Mouse (Mus musculus) left cerebral cortex, postnatal 25 days (tissue): ENCODE data around the gene Col19a1. TPM values are rescaled to one million over a fixed set of nuclear protein-coding genes. Genes with fewer than 3 reads are reported as not detected.

Source experiments
- DNase-seq, 2 experiments: peaks; one replicate each; pipeline ENCODE4 v3.0.0; 2022; ENCODE audit warnings: low spot score in 2 of 2, mixed read lengths in 1 of 2
- intact Hi-C: fragments of 180-260 bp; cut with DNase I; formaldehyde crosslinking; loops from one replicate; pipeline ENCODE4 v1.15.1; 2025
- total RNA-seq, 2 experiments: library from RNA; stranded (reverse); gene quantifications; 2 replicates each; pipeline ENCODE4 v1.2.3; 2021

Gene Col19a1
- total RNA-seq, 2 experiments from 2014 or later, result 27.4 to 28.9 TPM

DNA sequence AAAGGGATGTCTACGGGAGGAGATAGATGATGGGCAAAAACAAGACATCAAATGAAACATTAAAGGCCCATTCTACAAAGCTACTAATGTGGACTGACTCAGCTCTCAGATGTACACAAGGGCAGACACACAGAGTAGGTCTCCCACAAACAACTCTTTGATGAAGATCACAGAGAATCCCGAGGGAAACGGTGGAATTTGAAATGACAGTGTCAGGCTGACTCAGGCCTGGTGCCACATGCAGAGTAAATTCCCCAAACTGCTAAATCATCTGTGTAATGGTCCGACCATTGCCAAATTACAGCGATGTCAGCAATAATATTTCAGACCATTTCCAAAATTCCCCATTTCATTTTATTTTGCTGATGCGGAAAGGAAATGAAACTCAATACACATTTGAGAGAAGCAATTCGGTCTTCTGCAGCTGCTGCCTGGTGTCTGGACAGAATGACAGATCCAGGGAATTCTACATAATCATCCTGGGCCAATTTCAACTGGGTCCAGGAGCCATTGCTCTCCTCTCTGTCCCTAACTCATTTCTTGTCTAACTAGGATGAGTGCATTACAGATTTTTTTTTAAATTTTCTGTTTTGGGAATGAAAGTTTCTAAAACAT lies 116.1 kb downstream of the Col19a1 start:
- intact Hi-C loops, result no loop called here
- DNase-seq, result no peak

DNA sequence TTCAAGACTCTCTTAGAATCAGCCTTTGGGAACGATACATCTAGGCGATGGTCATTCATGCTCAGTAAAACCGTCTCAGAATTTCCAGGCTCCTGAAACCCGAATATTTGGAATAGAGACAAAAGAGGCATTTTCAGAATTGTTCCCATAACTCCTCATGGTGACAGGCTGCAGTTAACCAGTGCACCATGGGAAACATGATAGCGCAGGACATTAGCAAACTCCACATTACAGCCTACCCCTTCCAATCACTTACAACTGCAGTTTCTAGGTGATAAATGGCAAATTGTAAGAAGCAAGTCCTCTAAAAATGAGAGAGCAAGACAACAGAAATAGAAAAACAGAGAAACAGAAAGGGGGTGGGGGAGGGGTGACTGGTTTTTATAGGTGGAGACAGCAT lies 116.6 kb downstream of the Col19a1 start:
- intact Hi-C loops, result no loop called here
- DNase-seq, result no peak

DNA sequence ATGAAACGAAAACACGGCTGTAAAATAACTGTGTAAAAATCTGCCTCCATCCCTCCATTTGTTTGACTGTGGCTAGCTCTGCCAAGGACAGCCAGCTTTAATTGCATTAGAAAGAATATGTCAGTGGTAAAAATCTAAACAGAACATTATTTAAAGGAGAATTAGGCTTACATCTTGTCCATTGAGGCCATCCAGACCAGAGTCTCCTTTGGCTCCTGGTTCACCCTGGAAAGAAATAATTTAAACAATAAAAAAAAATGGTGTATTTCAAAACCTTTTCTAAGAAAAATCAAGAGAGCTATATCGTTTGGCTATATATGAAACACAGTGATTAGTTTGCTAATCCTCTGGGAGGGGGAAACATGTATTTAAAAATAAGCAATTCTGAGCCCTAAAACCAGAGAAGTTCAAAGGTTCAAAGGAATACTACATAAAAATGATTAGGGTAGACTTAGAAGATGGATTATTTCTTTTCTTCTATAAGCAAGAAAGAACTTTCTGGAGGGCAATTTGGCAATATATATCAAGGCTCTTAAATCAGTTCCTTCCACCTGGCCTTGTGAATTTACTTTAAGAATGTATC lies 125.9 kb downstream of the Col19a1 start:
- intact Hi-C loops, result no loop called here
- no peak for DNase-seq

DNA sequence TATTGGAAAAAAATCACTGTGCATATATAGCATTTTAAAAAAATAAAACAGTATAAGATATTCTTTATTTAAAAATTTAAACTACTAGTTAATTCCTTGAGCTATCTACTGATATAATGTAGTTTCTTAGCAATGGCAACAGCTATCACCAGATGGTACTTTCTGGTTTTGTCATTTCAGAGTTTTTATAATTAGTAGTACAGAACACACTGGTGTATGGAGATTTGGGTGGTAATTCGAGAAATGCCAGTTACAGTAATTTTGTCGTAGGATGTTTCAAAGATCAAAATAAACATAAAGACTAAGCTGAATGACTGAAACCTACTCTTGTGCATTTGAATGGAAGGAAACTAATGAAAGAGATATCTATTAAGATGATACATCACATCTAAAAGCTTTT lies 129.3 kb downstream of the Col19a1 start:
- DNase-seq, result peak in 1 of 2 experiments; percentile 39
- intact Hi-C loops, result loop anchor here (5.0 to 10.0 kb wide), 2 partner anchors 127 to 204 kb away; partner anchors contain the start of gene Col19a1

DNA sequence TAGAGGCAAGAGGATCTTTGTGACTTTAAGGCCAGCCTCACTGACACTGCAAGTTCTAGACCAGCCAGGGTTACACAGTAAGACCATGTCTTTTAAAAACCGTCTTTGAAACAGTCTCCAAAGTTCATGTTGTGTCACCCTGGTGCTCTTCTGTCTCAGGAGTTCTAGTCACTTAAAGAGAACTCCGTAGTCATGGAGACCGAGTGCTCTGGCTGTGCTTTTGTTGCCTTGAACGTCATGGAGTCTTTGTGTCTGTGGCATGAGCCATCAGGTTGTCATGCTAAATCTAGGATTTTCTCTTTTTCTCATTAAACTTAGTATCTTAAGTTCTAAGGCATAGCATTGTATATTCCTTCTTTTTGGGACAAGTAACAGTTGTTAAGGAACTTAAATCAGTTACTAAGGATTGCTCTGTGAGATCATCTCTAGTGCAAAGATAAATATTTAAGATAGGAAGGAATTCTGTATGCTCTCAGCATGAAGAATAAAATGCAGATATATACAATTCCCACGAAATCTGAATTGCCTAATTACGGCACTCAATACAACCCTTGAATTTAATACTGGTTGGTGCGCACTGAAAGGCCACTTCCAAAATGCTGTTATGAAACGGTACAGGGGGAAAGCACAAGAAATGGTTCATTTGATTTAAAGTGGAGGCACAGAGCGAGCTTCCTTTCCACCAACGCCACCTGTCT lies 134.6 kb downstream of the Col19a1 start:
- no peak for DNase-seq
- intact Hi-C loops, result loop anchor here (10.0 kb wide), 1 partner anchor 132 kb away; the partner anchor contains the start of gene Col19a1

DNA sequence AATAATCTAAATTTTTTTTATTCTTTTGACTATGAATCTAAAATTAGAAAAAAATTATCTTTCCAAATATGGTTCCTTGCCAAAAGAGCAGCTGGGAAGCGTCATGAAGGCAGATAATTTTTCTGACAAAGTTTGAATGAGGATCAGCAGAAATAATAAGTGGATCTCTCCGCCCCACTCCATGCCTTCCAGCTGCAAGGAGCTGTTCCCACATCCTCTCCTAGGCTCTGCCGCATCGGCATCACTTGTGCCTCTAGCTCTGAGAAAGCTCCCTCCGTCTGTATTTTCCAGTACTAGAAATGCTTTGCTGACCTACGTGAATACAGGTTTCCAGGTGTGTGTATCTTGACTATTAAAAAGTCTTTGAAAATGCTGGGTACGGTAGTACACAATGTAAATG lies 135.1 kb downstream of the Col19a1 start:
- intact Hi-C loops, result loop anchor here (10.0 kb wide), 1 partner anchor 133 kb away; the partner anchor contains the start of gene Col19a1
- DNase-seq, result peak in 1 of 2 experiments; percentile 35

DNA sequence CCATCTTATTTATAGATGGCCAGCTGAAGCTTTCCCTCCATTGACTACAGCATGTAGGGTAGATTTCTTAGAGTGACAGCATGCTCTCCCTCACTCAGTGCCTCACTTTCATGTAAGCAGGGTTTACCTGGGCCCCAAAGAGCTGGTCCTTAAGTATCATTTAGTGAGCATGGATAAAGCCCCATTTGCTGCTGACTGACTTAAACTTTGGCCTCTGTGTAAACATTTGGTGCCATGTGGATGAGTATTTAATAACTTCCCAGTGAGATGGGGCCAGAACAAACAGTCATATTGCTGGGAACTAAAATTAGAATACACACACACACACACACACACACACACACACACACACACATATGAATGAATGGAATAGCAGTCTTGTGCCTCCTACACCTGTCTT lies 149.8 kb downstream of the Col19a1 start:
- intact Hi-C loops, result no loop called here
- DNase-seq, result no peak

DNA sequence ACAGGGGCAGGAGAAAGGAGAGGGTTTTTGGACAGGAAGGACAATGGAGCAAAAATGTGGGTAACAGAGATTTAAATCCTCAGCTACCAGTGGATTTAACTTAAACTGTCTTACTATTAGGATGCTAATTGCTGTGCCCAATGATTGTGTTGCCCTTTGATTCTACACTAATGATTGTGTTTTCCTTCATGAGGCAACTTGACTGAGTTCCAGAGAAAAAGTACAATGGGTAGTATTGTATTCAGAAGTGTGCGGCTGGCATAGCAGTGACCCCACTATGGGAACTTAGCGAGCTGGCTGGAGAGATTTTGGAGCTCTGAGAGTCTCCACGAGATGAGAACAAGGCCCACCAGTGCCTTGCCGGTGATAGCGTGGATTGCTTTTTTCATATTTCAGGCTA lies 159.0 kb downstream of the Col19a1 start:
- DNase-seq, result no peak
- intact Hi-C loops, result no loop called here

DNA sequence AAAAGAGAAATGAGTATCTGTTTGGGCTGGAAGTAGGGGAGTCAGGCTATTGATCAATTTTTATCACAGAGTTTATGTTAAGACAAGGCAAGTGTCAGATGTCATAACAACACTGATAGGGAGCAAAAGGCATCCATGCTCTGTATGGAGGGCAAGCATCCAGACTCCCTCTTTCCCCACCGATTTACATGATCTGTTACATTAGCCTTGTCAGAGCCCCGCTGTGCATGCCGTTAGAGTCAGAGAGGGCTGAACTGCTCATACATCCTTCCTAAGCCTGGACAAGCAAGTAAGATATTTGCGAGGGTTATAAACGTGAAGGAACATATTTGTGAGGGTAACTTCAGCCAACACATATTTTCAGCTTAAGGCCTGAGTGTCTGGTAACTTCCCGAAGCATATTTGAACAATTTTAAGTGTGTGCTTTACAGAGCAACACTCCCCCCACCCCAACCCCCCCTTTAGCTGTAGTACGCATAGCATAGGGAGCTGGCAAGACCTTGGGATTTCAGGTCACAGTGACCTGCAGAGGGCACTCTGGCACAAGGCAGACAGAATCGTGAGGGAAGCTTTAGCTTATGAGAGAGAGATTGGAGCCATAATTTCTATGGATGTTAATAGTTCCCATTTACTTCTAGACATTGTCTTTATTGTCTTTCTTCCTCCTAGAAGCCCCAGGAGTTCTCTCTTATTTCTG lies 209.0 kb downstream of the Col19a1 start:
- intact Hi-C loops, result loop anchor here (2.0 kb wide), 1 partner anchor 257 kb away; no protein-coding TSS in a partner anchor
- peak; percentile 37 to 68 for DNase-seq

DNA sequence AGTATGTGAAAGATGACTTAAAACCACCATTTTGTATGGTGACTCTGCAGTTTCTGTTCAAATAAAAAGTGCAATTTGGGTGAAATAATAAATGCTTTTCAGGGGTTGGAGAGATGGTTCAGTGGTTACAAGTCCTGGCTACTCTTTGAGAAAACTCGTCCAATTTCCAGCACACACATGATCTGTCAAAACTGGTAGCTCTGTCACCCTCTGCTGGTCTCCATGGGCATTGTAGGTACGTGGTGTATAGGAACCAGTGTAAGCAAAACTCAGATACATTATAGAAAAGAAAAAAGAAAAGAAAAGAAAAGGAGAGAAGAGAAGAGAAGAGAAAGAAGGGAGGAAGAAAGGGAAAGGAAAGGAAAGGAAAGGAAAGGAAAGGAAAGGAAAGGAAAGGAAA lies 212.4 kb downstream of the Col19a1 start:
- peak in 1 of 2 experiments; percentile 22 for DNase-seq

DNA sequence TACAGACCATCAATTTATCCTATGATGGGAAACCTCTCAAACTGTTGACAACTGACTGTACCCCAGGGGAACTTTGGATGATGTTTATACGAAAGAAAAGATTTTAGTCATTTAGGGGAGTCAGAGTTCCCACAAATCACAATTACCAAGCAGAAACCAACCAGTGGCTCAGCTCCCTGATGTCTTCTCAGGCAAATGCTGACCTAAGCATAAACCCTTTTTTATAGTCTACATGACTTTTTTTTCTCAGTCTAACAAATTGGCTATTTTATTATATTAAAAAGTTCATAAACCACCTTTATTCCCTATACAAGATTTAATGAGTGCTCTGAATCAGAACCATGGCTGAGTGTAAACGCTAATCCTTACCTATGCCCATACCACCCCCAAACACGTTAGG lies 213.6 kb downstream of the Col19a1 start:
- intact Hi-C loops, result no loop called here

More for the DNA sequence above, 212.4 kb downstream of the Col19a1 start:
- intact Hi-C loops, result no loop called here

DNA sequence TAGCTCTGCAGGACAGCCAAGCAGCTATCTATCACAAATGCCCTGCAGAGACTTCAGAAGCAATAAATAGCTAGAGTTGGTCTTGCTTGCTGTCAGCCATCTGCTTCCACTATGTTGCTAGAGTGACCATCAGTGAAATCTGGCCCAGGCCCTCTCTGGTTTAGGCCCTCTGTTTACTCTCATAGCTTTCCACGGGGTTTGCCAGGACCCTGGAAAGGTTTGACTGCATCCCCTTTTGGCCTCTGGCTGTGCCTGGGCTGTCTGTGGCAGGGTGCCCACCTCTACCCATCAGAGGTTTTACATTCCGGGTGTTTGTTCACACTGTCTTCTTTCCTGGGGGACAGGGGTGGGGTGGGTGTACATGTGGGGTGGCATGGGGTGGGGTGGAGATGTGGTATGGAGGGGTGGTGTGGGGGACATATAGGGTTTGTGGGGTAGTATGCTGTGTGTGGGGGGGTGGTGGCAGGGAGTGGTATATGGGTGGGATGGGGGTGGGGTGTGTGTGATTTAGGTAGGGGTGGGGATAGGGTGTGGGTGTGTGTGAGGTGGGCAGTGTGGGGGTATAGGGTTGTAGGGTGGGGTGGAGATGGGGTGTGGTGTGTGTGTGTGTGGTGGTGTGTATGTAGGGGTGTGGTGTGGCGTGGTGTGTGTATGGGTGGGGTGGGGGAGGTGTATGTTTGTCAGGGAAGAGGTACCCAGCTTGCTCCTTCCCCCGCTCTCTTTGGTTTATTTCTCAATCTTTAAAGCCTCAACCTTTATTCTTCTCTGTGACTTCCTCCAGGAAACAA lies 214.6 kb downstream of the Col19a1 start:
- DNase-seq, result no peak
- intact Hi-C loops, result no loop called here

More for the DNA sequence above, 213.6 kb downstream of the Col19a1 start:
- DNase-seq, result no peak

DNA sequence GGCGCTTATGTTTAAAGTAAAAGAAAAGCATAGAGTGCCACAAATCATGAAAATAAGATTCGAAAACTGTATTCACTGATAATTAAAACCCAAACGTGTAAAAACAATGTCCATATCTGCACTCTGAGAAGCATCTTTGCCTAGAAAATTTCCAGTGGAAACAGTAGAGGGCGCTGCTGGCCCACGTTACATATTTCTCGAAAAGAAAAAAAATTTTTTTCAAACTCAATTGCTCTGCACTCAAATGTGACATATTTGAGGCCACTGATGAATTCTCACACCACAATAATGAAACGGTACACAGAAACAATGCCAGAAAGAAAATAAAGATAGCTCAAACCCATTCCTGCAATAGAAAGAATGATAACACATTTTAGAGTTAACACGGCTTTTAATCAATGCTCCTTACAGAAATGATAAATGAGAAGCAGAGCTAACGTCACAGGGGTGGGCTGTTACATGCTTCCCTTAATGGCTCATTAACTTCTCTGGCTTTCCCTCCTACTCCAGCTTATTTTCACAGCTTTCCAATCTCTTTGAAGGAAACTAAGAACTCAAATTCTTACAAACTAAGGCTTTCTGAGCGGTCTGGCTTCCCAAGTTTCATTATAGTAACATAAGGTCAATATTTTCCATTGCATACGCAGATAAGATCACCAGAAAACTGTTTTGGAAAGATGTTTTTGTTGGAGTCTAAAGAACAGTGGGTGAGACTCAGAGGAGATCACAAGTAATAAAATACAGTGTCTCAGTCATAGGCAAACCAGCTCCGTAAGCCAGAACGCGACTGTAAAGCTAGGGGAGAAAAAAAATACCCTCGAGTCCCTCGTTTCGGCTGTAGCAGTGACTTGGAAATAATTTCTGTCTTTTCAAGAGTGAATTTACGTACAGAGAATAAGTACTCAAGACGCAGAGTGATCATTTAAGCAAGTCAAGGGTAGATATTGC lies 219.4 kb downstream of the Col19a1 start:
- intact Hi-C loops, result loop anchor here (2.0 kb wide), 1 partner anchor 349 kb away; no protein-coding TSS in a partner anchor
- DNase-seq, result peak; percentile 43 to 55

DNA sequence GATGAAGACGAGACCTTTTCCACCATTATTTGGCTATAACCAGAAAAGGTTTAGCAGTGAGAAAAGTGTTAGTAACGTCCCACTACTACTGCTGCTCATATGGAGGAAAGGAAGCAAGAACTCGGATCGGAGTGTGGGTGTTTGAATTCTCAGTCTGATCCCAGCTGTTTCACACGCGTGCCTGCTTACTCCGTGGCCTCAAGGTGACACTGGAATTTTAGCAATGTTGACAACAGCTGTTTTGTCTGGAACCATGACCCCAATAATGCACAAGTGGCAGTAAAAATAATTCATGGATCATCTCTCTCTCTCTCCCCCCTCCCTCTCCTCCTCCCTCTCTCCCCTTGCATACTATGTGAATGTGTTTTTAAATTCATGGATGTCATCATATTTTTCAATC lies 222.5 kb downstream of the Col19a1 start:
- DNase-seq, result no peak
- intact Hi-C loops, result no loop called here

DNA sequence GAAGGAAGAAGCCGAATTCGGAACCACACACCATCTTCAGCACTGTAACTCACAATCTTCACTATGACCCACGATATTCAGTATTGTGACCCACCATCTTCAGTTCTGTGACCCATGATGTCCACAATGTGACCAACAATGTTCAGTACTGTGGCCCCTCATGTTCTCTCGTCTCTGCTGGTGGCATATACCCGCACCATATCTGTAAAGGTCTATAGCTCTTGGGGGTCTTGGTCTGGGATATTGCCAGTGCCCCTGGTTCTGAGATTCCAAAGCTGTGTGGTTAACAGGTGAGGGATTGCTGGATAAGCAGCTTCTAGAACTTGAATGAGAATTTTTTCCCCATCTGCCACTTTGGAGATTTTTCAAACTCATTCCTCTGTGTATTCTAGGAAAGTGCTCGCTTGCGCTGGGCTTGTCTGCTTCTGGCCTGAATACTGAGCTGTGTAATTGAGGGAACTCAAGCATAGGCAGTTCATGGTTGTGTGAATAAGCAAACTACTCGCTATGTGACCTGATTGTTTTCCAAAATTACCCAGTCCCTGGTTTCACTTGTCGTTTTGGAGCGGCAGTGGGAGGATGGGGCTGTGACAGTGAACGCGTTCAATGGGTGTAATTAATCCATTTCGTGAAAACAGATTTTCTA lies 225.2 kb downstream of the Col19a1 start:
- intact Hi-C loops, result no loop called here
- DNase-seq, result peak in 1 of 2 experiments; percentile 71

DNA sequence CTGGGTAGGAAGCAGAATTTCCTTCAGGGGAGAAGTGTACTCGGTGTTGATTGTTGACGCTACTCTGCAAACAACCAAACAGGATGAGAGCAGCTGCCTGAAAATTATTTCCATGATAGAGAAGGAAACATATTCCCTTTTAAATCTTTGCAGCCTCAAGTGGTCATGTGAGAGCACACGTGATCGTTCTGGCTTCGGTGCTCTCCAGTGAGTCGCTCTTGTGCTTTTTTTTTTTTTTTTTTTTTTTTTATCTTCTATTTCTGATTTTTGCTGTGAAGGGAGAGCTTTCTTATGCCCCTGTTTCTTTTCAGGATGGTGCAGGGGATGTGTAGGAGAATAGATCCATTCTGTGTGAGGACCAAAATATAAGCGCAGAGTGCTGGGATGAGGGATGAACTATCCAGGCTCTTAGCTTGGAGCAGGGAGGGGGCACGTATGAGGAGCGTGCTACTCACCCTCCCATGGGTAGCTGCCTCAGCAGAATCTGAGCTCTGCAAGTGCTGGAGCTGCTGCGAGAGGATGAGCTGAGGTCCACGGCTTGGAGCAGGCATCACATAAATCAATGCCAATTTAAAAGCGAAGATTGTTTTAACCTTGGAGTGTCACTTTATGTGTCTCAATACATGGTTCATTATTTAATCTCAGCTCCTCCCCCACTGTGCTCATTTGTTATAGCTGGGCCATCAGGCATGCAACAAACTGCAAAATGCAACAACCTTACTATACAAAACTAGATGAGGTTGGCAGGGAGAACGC lies 237.6 kb downstream of the Col19a1 start:
- intact Hi-C loops, result no loop called here
- DNase-seq, result peak in 1 of 2 experiments; percentile 75

DNA sequence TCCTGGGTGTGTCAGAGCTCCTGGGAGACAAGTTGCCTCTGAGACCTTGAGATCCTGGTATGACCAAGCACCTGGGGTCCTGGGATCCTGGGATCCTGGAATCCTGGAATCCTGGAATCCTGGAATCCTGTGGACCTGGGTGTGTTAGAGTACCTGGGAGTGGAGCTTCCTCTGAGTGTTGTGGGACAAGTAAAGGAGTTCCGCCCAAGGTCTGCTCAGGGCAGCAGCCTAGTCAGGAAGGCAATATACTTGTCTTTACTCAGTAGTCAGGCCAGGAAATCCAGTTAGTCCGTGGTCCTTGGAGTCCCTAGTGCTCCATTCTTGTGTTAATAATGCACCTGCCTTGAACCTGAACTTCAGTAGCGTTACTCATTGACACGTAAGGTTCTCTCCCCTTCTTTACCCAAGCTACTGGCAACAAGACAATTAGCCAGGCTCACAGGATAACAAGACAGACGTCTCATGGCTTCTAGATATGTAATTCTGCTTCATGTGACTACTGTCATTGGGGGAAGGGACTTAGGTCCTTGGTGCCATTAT lies 239.6 kb downstream of the Col19a1 start:
- no peak for DNase-seq
- intact Hi-C loops, result no loop called here
